Mouse (Mus musculus) embryo, embryonic 9.5 days (tissue): ENCODE data around the gene Ccdc30.
A peak's percentile ranks its signal among the peaks of the same experiment; 100 is the strongest.

Experiments used
- DNase-seq: peaks from one replicate; pipeline ENCODE4 v3.0.0-alpha.2; 2017; ENCODE audit errors: extremely low spot score

The Ccdc30 gene

DNA sequence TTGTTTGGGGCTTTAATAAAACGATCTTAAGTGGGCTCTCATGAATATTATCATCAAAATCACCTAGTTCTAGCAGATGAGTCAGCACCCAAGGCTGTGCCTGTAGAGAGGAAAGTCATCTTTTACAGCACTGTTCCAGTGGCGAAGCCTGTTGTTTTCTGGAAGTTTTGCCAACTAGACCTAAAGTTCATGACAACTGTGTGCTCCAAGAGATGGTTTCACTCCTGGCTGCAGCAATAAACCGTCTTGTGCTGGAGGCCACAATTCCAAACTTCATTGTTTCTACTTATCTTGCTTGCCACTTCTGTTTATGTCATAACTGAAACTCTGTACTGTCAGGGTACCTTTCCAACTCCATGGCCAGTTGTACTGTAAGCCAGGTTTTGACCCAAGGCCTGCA, 1.9 kb upstream of the Ccdc30 start:
- no peak for DNase-seq

DNA sequence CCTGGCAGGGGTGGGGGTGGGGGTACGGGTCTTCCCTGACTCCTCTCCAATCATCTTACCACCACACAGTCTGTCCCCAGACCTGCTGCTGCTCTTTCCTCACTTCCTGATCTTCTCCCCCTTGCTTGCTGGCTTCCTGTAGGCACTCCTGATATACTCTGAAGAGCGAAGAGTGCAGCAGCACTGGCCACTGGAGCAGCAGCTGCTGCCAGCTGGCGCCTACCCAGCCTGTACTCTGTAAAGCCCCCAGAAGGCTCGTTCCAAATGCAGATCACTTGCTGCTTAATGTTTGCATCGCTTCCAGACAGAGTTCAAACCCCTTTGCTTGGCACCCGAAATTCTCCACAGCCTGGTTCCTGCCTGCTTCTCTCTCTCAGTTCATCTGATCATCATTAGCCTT, 2.5 kb downstream of the Ccdc30 start:
- no peak for DNase-seq

DNA sequence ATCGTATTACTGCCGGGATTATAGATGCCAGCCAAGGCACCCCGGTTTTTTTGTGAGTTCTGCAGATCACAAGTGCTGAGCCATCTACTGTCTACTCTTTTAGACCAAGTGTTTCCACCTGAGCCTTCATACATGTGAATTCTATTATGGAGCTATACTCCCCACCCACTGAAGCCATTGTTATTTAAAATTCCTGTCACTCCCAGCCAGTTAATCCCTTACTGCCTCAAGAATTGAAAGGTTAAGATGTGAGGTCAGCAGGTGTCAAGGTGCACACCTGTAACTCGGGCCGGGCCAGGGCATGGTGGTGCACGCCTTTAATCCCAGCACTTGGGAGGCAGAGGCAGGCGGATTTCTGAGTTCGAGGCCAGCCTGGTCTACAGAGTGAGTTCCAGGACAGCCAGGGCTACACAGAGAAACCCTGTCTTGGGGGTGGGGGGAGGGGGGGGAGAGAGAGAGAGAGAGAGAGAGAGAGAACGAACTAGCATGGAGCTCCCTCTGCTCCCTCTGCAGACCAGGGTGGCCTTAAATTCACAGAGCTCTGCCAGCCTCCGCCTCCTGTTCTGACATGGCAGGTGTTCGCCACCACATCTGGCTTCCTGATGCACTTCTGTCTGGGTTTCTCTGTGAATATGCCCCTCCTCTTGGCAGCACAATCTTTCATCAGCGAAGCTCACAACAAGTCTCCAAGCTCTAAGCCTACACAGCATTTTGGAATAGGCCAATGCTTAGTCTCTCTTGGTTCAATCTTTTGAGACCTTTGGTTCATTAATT, 3.3 kb downstream of the Ccdc30 start:
- DNase-seq = no peak

DNA sequence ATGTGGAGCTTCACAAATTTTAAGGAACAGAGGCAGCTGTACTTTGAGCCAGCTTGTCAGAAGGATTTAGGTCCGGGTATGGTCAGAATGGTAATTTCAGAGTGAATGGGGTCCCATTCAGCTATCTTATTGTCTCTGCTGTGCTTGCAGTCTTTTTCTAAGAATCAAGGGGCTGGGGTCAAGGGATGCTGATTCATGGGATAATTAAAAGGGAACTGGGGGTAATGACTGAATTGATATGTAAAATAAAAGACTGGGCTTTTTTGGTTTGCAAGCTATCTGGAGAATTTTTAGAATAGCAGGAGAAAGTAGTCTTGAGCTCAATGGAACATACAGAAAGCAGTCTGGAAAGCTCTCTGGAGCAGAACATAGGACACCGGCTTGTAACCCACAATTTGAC, 11.9 kb downstream of the Ccdc30 start:
- DNase-seq = no peak

DNA sequence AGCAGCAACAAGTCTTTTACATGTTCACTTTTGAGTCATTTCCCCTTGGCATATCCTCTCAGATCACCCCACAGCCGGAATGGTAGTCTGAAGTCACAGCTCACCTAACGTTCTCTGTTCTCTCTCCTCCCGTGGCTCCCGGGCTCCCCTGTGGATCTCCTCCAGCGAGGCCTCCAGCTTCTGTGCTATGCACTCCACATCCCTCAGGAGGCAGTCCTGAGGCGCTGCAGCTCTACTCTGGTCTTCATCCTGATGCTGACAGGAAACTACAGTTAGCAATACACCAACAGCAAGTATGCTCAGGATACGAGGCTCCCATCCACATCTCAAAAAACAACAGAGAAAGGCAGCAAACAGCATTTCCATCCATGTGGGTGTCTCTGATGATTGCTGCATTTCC, 14.4 kb downstream of the Ccdc30 start:
- DNase-seq = no peak

DNA sequence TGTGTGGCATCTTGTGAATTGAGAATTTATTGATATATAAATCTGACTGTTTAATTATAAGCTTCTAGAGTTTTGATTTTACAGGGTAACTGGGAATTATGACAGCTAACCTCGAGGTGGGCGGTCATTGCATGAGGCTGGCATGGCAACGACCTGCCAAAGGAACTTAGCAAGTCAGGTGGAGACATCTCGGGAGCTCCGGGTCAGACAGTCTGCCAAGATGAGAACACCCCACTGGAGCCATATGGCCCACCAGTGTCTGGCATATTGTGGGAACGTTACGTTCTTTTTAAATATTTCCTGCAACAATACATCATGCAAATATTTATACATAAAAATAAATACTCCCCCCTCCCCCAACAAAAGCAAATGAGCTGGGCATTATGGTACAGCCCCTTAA, 16.6 kb downstream of the Ccdc30 start:
- no peak for DNase-seq

DNA sequence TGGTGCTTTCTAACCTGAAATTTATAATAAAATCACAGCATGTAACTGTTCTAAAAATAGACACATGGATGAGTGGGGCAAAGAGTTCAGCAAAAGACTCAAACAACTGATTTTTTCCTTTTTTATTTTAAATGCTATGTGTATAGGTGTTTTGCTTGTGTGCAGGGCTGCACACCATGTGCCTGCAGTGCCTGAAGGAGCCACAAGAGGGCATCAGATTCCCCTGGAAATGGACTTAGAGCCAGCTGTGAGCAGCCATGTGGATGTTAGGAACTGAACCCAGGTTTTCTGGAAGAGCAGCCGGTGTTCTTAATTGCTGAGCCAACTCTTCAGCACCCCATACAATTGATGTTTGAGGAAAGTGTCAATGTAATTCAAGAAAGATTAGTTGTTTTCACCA, 25.0 kb downstream of the Ccdc30 start:
- peak; percentile 19 for DNase-seq

DNA sequence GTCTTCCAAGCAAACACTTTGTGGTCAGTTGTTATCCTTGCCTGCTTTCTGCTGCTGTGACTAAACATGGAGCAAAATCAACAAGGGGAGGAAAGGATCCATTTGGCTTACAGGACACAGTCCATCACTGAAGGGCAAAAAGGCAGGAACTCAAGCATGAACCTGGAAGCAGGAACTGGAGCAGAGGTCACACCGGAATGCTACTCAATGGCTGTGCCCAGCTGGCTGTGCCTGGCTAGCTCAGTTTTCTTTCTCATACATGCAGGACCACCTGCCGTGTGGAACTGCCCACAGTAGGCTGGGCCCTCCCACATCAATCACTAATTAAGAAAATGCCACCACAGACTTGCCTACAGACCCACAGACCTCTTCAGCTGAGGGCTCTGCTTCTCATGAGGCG, 26.1 kb downstream of the Ccdc30 start:
- no peak for DNase-seq

DNA sequence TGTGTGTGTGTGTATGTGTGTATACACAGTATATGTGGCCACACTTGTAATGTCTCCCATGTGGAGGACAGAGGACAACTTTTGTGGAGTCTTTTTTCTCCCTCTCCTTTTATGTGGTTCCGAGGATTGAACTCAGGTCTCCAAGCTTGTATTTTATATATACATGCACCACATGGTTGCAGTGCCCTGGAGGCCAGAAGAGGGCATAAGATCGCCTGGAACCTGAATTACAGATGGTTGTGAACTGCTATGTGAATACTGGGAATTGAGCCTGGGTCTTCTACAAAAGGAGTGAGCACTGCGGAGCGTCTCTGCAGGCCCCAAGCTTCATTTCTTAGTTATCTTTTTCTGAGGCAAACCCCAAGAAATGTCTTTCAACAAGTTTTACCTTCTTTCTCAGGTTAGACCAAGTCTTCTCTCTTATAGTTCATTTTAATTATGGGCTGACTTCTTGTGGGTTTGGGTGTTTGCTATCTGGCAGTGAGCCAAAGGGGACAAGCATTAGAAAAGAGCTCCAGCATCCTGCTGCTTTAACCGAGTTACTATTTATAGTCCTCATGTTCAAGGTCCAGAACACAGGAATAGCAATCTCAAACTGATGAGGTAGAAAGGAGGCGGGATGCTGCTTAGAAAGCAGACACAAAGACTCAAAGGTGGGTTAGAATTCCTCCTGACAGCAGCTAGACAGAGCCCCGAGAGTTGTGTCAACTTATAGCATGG, 33.7 kb downstream of the Ccdc30 start:
- no peak for DNase-seq

DNA sequence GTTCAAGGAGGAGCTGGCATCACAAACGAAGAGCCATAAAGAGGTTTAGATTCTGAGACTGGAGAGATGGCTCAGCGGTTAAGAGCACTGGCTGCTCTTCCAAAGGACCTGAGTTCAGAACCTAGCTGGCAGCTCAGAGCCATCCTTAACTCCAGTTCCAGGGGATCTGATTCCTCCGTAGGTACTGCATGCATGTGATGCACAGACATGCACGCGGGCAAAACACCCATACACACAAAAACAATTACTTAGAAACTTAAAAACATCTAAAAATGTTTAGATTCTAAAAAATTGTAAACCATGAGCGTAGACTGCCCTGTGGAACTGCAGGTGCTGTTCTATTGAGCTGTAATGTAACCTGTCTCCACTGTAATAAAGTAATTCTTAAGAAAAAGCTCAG, 45.9 kb downstream of the Ccdc30 start:
- no peak for DNase-seq

DNA sequence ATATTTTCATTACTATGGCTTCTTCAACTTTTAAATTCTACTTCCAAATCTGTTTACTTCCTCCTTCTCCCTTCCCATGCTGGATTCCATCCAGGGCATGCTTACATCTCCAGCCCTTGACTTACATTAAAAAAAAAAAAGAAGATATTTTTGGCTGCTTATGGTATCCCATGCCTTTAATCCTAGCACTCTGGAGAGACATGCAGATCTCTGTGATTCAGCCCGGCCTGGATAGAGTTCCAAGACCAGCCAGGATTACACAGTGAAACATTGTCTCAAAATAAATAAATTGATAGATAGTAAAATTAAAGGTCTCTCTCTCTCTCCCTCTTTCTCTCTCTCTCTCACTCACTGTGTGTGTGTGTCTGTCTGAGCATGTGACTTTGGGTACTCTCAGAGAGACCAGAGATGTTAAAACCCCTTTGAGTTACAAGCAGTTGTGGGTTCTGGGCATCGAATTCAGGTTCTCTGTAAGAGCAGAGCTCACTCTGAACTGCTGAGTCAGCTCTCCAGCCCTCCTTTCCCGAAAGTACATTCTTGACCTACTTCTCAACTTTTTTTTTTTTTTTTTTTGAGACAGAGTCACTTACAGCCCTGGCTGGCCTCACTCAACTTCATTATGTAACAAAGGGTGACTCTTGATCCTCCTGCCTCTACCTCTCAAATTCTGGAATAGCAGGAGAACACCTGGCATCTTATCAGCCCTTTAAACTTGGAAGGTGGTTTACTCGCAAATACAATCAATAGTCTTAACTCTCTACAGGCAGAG, 48.4 kb downstream of the Ccdc30 start:
- DNase-seq = no peak

DNA sequence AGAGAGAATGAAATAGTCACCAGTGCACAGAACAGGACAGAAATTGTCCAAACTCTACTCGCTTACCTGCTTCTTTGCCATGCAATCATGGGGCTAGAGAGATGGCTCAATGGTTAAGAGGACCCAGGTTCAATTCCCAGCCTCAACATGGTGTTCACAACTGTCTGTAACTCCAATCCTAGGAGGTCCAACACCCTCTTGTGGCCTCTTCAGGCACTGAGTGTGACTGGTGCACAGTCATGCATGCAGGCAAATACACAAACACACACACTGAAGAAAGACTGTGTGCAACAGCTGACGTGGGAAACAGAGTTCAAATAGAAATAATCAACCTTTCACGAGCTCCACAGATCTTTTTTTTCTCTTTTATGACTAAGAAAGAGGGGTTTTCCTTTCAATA, 53.1 kb downstream of the Ccdc30 start:
- no peak for DNase-seq

DNA sequence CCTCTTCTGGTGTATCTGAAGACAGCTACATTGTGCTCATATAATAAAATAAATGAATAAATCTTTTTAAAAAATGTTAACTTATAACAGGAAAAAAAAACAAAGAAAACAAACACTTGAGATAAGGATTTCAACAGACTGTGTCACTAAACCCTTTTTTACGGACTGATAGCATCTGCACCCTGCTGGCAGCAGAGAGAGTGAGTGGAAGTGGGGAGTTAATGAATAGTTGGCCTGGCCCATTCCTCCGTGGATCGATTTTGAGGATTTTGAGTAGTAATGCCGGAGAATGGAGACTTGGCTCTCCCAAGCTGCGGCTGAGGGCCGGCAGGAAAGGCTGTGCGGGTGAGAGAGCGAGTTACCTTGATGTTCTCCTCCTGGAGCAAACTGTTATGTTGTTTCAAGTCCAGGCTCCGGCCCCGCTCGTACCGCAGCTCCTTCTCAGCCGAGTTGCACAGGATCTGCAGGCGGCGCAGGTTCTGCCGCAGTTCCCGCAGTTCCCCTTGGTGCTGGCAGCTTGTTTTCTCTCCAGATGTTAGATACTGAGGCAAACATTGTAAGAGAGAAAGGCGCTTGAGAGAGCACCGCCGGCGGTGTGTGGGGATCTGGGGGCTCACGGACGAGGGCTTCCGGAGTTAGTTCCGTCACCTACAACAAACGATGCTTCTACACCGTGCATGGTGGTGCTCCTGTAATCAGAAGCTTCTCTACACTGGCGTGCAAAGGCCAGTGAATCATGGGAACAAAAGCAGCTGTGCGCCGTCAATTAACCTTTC, 55.9 kb downstream of the Ccdc30 start:
- peak; percentile 60 for DNase-seq

DNA sequence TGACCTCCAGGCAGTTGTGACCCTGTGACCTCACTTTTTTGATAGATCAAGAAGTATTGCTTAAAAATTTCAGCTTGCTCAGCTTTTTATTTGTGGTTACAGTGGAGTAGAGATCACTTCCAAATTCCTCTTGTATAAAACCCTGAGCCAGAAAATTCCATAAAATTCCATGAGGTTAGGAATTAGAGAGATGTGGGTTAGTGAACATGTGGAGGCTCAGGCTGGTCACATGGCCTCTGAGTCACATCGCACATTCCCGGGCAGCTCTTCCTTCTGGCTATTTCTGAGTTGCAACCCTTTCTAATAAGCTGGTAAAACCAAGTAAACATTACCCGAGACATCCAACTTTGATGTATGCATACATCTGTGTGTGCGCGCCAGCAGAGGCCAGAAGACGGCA, 69.8 kb downstream of the Ccdc30 start:
- DNase-seq = no peak

DNA sequence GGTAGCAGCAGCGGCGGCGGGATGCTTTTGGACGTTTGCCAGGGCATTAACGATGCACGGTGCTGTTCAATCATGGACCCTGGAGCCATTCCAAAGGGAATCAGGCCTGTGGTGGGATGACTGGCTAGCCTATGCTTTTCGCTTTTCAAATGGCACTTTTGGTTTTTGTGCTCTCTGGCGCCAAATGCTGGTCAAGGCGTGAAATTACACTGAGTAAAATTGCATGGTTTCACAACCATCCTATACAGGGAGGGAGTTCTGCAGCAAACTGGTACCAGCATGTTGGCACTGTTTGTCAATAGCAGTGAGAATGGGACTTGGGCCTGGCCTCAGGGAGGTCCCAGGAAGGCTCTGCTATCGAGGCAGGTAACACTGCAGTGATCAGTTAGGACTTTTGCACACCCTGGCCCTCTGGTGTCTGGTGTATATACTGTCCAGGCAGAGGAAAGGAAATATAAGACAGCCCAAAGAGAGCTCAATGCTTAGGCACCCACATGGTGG, 76.4 kb downstream of the Ccdc30 start:
- peak; percentile 54 for DNase-seq

DNA sequence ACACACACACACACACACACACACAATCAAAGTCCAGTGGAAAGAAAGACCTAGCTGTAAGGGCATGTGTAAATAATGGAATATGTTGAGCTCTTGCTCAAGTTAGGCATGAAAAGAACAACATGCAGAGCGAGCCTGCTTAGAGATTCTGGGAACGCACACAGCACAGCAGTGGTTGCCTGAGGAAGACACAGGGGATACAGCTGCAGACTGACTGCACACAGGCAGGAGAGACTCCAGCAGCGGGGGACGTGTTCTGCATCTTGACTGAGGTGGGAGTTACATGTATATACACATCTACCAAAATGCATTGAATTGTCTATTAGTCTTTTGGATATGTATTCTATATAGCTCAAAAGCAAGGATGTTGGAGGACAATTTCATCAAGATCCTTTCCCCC, 76.9 kb downstream of the Ccdc30 start:
- DNase-seq = no peak

DNA sequence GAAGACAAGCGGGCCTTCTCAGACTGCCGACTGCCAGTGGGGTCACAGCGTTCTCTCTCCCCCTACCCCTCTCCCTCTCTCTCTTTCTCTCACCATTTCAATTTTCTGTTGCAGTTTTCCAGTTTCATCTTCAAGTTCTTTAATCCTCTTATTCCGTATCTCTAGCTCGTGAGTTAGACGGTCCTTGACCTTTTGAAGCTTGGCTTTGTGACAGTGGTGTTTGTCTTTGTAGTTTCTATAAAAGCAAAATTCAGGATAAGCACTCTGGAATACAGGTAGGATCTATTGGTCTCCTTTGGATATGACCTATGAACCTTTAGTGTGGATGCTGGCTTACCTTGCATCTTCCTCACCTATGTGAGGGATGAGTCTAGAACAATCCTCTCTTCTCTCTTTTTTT, 81.8 kb downstream of the Ccdc30 start:
- no peak for DNase-seq

DNA sequence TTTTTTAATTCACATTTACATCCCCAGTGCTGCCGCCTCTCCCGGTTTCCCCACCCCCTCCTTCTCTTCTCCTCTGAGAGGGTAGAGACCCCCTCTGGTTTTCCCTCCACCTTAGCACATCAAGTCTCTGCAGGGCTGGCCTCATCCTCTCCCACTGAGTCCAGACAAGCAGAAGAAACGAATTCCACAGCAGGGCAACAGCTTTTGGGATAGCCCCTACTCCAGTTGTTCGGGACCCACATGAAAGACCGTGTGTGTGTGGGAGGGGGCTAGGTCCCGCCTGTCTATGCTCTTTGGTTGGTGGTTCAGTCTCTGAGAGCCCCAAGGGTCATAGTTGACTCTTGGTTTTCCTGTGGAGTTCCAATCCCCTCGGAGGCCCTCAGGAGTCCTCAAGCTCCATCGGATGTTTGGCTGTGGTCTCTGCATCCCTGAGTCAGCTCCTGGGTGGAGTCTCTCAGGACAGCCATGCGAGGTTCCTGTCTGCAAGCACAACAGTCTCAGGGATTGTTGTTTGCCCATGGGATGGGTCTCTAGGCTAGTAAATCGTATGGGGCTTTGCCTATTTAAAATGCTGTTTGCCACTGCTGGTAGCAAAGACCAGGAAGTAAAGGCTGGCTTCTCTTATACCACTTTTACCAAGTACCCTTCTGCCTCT, 94.3 kb downstream of the Ccdc30 start:
- peak; percentile 20 for DNase-seq

DNA sequence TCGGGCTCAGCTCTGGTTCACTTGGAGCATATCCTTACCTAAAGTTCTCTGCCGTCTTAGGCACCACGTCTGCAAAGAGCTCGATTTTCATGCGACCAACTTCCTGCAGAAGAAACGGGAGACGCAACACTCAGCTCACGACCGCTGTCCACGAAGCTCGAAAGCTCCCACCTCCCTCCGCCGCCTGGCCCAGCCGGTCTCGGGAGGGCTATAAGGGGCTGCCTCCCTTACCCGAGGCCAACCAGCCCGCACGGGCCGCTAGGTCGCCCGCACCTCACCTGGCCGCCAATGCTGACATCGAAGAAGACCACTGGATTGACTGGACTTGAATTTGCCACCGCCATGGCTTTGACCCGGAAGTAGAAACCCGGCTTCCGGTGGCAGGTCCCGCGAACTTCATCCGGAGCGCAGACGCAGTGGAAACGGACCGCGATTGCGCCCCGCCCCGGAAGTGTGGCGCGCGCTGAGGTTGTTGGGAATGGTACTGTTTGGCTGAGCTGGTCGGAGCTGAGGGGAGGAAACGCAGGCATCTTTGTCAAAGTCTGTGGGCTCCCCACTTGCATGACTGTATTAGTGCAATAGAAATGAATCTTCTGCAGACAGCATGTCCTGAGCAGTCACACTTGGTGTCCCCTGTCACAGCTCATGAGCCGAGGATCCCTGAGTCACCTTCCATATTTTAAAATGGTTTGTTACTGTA, 95.0 kb downstream of the Ccdc30 start, which contains the start of gene Ppih:
Ppih (minus strand) TSS at position 416 of the 700 bp plus-strand sequence.
- peak; percentile 94 for DNase-seq

DNA sequence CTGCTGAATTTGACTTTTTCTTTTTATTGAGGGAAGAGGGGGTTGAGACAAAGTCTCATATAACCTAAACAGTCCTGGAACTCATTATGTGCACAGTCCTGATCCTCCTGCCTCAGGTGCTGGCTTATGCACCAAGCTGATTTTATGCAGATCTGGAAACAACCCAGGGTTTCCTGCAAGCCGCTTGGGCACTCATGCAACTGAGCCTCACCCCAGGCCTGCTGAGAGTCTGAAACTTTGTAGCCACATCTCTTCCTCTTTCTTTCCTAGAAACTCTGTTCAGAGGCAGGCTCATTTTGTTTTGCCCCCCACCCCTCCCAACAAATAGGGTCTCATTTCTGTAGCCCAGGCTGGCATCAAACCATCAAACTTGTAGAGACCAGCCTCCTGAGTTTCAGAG, 101.6 kb downstream of the Ccdc30 start:
- no peak for DNase-seq

DNA sequence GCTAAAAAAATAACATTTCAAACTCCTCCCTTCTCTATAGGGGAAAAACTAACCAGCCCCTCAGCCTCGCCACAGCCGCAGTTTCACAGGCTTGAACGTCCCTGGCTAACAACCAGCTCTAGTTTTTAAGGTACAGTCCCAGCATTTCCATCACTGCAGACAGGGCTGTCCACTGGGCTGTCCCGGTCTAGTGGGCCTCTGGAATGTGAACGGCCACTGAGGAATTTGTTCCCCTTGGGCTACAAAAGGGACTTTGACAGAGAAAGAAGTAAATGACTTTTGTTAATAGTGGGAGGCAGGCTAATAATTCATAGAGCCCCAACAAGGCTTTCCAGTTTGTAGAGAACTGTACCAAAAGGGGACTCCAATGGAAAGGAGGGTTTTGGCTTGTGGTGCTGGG, 109.9 kb downstream of the Ccdc30 start:
- DNase-seq = no peak
